Mouse (Mus musculus) olfactory bulb, adult 2 months (tissue): ENCODE results near the gene Denr. TPM values are rescaled to one million over a fixed set of nuclear protein-coding genes. Genes with fewer than 3 reads are reported as not detected.
A peak's percentile ranks its signal among the peaks of the same experiment; 100 is the strongest.

ENCODE experiments used
- H3K27ac ChIP-seq: fragments of 200-500 bp; 2 replicates; pipeline ENCODE4 v1.5.1; 2012; ENCODE audit warnings: low read depth, low read length; ENCODE audit not compliant: insufficient read depth
- H3K4me1 ChIP-seq: fragments of 200-500 bp; 2 replicates; pipeline ENCODE4 v1.6.1; 2012; ENCODE audit warnings: low read length; ENCODE audit not compliant: control insufficient read depth, insufficient read depth
- H3K4me3 ChIP-seq: fragments of 200-500 bp; 2 replicates; pipeline ENCODE4 v1.5.1; 2012; ENCODE audit warnings: mild to moderate bottlenecking, low read depth, low read length, moderate library complexity; ENCODE audit not compliant: insufficient read depth
- CTCF ChIP-seq: fragments of 200-500 bp; IDR thresholded peaks from 2 replicates; pipeline ENCODE4 v1.5.1; 2012; ENCODE audit warnings: low read depth, mild to moderate bottlenecking, low read length, moderate library complexity; ENCODE audit not compliant: insufficient read depth
- POLR2A ChIP-seq: fragments of 200-500 bp; IDR thresholded peaks from 2 replicates; pipeline ENCODE4 v1.6.1; 2012; ENCODE audit warnings: mild to moderate bottlenecking, low read depth, low read length, moderate library complexity; ENCODE audit not compliant: insufficient read depth
- WGBS: fragments of 180-500 bp; shearing (Covaris S2); methylation state at CpG from one replicate; pipeline ENCODE4 v1.1.7; 2018; 5-methylcytosine and 5-hydroxymethylcytosine counted together
- polyA plus RNA-seq: library from polyadenylated mRNA; stranded (reverse); fragments of >200 nt; gene quantifications from 2 replicates; pipeline ENCODE4 v1.2.4, GENCODE M21; 2012; ENCODE audit warnings: low replicate concordance; ENCODE audit not compliant: missing spikeins, insufficient read depth, insufficient read length

The Denr gene
- polyA plus RNA-seq = not detected in 2 replicates

DNA sequence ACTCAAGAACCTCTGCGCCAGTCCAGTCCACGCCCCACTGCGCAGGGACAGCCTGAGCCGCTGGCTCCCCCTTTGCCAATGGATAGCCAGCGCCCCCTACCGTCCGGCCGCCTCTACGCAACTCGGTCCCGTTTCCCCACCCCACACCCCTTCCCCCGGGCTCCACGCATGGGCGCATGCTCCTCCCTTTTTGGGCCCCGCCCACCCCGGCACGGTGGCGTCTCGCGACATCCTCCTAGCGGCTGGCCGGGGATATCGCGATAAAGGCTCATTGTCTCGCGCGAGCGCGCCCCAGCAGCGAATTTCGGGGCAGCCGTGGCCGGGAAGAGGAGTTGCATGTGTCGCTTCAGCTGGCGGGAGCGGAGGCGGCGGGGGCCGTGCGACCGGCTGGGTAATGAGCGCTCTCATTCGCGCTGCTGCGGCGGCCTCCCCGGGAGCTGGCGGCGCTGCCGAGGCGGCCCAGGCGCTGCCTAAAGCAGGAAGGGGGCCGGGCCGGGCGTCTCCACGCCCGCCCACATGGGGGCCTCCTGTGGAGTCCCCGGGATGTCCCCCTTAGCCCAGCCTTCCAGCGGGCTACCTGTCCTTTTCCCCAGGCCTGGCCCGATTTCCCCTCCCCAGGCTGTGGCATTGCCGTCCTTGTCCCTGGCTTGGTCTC is at the start of gene Denr:
TSS of gene Denr (plus strand) at position 200 of the 655 bp plus-strand sequence.
- H3K4me3 ChIP-seq = peak within 1 kb of the TSS; percentile 69
- H3K27ac ChIP-seq = no peak within 1 kb of the TSS
- peaks cover 12% of the 10 kb centered on the region for H3K4me1 ChIP-seq
- WGBS = under 1% methylated on average over 61 of the region's 61 CpGs
- TF ChIP-seq POLR2A (peak; percentile 87), CTCF (peak; percentile 84; the same call in 1 of the 2 replicates)

- H3K27ac ChIP-seq = no peak overlapping the region
- 82% methylated on average over 11 of the region's 11 CpGs for WGBS
- H3K4me1 ChIP-seq = no peaks in the 10 kb centered on the region
- no peak overlapping the region for H3K4me3 ChIP-seq
- TF ChIP-seq CTCF = no peak
- TF ChIP-seq POLR2A = no peak
Observed at GRCm38 (mm10) chr5:123858798-123859197, 48.2 kb upstream of the Denr start.

- 67% methylated on average over 15 of the region's 15 CpGs for WGBS
- no peaks in the 10 kb centered on the region for H3K4me1 ChIP-seq
- TF ChIP-seq CTCF = no peak
- no peak for TF ChIP-seq POLR2A
- H3K4me3 ChIP-seq = no peak overlapping the region
- no peak overlapping the region for H3K27ac ChIP-seq
Observed at GRCm38 (mm10) chr5:123862374-123863350, 44.3 kb upstream of the Denr start.

GRCm38 (mm10) chr5:123863934-123864333 is 43.0 kb upstream of the Denr start:
- no peak overlapping the region for H3K4me3 ChIP-seq
- TF ChIP-seq CTCF (no peak), POLR2A (no peak)
- H3K27ac ChIP-seq = no peak overlapping the region
- 90% methylated on average over 14 of the region's 14 CpGs for WGBS
- no peaks in the 10 kb centered on the region for H3K4me1 ChIP-seq

GRCm38 (mm10) chr5:123865365-123865764 is 41.6 kb upstream of the Denr start, which contains the start of gene Hcar2:
Gene Hcar2, minus strand, starts transcription at chr5:123865499.
- TF ChIP-seq POLR2A (no peak), CTCF (no peak)
- Histone ChIP-seq H3K27ac (no peak within 1 kb of the TSS), H3K4me1 (no peaks in the 10 kb centered on the region), H3K4me3 (no peak within 1 kb of the TSS)
- 81% methylated on average over 12 of the region's 12 CpGs for WGBS

DNA sequence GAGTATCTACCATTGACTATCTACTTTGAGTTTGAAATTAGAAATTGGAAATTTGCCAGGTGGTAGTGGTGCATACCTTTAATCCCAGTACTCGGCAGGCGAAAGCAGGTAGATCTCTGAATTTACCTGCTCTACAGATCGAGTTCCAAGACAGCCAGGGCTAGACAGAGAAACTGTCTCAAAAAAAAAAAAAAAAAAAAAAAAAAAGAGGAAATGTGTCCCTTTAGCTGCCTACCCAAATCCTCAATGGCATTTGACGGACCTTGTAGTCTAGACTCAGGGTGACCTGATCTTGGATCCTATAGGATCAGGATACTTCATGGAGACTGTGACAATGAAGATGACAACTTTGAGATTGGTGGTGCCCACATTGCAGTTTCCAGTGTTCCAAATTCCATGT is 40.5 kb upstream of the Denr start:
- 91% methylated on average over 4 of the region's 4 CpGs for WGBS
- no peak overlapping the region for H3K27ac ChIP-seq
- no peak for TF ChIP-seq POLR2A
- H3K4me1 ChIP-seq = no peaks in the 10 kb centered on the region
- H3K4me3 ChIP-seq = no peak overlapping the region

DNA sequence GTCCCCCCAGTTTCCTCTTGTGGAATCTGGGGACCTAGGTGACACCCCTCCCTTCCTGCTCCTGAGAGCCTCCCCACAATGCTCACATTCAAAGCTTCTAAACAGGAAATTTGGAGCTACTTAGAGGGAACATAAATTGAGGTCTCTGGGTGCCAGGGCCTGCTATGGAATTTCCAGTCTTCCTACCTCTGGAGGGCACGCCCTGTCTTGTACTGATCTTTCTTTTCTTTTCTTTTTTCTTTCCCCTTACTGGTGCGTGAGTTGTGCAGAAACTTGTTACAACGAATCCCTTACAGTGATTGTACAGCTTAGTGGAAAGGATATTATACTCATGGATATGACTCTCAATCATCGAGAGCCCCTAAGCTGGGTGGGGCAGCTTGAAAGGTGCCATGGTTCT is 37.4 kb upstream of the Denr start:
- whole genome bisulfite sequencing = 86% methylated on average over 4 of the region's 4 CpGs
- Histone ChIP-seq H3K27ac (no peak overlapping the region), H3K4me3 (no peak overlapping the region), H3K4me1 (no peaks in the 10 kb centered on the region)
- TF ChIP-seq CTCF = no peak
- TF ChIP-seq POLR2A = no peak

- H3K4me3 ChIP-seq = no peak overlapping the region
- no peak overlapping the region for H3K27ac ChIP-seq
- 85% methylated on average over 5 of the region's 5 CpGs for WGBS
- H3K4me1 ChIP-seq = no peaks in the 10 kb centered on the region
- no peak for TF ChIP-seq POLR2A
- TF ChIP-seq CTCF = no peak
Observed at GRCm38 (mm10) chr5:123874177-123874576, 32.8 kb upstream of the Denr start.

DNA sequence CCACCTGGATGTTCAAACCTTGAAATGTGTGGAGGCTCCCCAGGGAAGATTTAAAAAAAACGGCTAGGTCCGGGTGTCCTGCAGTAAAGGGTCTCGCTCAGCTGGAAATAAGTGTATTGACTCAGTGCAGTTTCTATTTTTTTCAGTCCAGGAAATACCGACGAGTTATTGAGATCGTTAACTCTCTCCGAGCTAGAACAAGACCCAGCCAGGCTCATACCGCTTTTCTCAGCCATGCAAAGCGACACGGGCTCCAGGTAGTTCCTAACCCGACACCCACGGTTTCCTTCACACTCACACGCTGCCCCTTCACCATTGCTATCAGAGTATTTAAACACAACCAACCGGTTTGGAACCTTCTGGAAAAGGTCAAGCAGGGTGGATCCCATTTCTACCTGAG is 28.9 kb upstream of the Denr start:
- no peak for TF ChIP-seq CTCF
- no peak for TF ChIP-seq POLR2A
- Histone ChIP-seq H3K4me3 (no peak overlapping the region), H3K4me1 (no peaks in the 10 kb centered on the region), H3K27ac (no peak overlapping the region)
- 41% methylated on average over 14 of the region's 14 CpGs for WGBS
